Mouse (Mus musculus) megakaryocyte-erythroid progenitor cell, adult 5 weeks (primary cell): ENCODE results near the gene Tfec. TPM values are rescaled to one million over a fixed set of nuclear protein-coding genes. Genes with fewer than 3 reads are reported as not detected.

ENCODE experiments used
- polyA plus RNA-seq: library from polyadenylated mRNA; stranded (reverse); fragments of >175 nt; gene quantifications from 2 replicates; pipeline ENCODE4 v1.2.3, GENCODE M21; 2012

Gene Tfec
- polyA plus RNA-seq, result 2.4 and 6.4 TPM in 2 replicates

DNA sequence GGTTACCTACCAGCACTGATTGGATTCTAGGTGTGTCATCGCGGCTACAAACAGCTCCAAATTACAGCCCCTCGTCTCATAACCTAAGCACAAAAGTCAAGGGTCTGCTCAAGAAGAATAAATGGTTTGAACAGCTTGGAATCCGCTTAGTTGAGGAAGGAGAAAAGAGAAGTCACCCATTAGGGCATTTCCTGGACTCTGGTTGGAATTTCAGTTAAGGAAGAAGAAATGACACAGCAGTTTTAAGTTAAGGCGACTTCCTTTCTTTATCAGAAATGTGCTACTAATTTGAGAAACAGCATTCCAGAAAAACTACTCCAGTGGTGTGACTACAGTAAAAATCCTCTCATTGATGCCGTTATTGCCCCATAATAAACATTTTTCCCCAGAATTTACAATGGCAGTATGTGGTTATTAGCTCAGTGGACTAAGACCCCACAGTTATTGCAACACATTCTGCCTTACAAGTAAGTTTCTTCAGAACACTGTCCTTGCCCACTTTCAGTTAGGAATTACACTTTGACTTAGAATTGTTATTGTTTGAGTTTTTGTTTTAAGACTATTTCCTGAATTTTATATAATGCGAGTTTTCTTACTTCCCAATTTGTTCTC lies at the start of gene Tfec:
Gene Tfec (minus strand): TSS at position 191 of the 612 bp plus-strand sequence.

Other genes with a start within 250 kb of the Tfec start
- 41.9 and 55.7 TPM in 2 replicates for gene Tes, start 166.7 kb upstream of the Tfec start, polyA plus RNA-seq